Mouse (Mus musculus) liver, embryonic 16.5 days (tissue): Measurements from ENCODE around the gene Inpp5f. TPM values are rescaled to one million over a fixed set of nuclear protein-coding genes. Genes with fewer than 3 reads are reported as not detected.

Experiments
- ATAC-seq: fragments of 200-750 bp; cut with Nextera tagmentation; 2 replicates; pipeline ENCODE4 v1.8.0; 2017; ENCODE audit warnings: low read depth, mild to moderate bottlenecking, moderate number of reproducible peaks, moderate library complexity
- H3K27ac ChIP-seq: fragments of 300-500 bp; sonication (generic); 2 replicates; pipeline ENCODE4 v1.5.1; 2014; ENCODE audit warnings: mild to moderate bottlenecking, low read length
- H3K27me3 ChIP-seq: fragments of 300-500 bp; sonication (generic); 2 replicates; pipeline ENCODE4 v1.6.1; 2014; ENCODE audit warnings: low read depth, low read length, mixed read lengths; ENCODE audit not compliant: control insufficient read depth, insufficient read depth
- H3K36me3 ChIP-seq: fragments of 300-500 bp; sonication (generic); 2 replicates; pipeline ENCODE4 v1.6.1; 2014; ENCODE audit warnings: mild to moderate bottlenecking; ENCODE audit not compliant: control insufficient read depth, insufficient read depth
- H3K4me1 ChIP-seq: fragments of 300-500 bp; sonication (generic); 2 replicates; pipeline ENCODE4 v1.6.1; 2014; ENCODE audit warnings: low read depth, low read length, mixed read lengths; ENCODE audit not compliant: control insufficient read depth
- H3K4me2 ChIP-seq: fragments of 300-500 bp; sonication (generic); 2 replicates; pipeline ENCODE4 v1.6.1; 2014; ENCODE audit warnings: low read depth, low read length, mixed read lengths
- H3K4me3 ChIP-seq: fragments of 300-500 bp; sonication (generic); 2 replicates; pipeline ENCODE4 v1.5.1; 2014; ENCODE audit warnings: low read depth, mild to moderate bottlenecking, low read length
- H3K9ac ChIP-seq: fragments of 300-500 bp; sonication (generic); 2 replicates; pipeline ENCODE4 v1.6.1; 2014; ENCODE audit warnings: low read depth, low read length
- H3K9me3 ChIP-seq: fragments of 300-500 bp; sonication (generic); replicated peaks from 2 replicates; pipeline ENCODE4 v1.6.1; 2016; ENCODE audit warnings: low read length; ENCODE audit not compliant: control insufficient read depth
- WGBS: fragments of 180-500 bp; shearing (Covaris S2); extraction: QIAGEN DNeasy Blood & Tissue Kit; methylation state at CpG from one replicate; pipeline ENCODE4 v1.1.7; 2014; ENCODE audit not compliant: insufficient replicate concordance; 5-methylcytosine and 5-hydroxymethylcytosine counted together
- polyA plus RNA-seq: library from polyadenylated mRNA; unstranded; fragments of >200 nt; fragmentation: Nextera tagmentation; extraction: Ambion mirVana; gene quantifications from 2 replicates; pipeline ENCODE4 v1.2.1, GENCODE M21; 2015

The Inpp5f gene
- polyA plus RNA-seq, 1 experiment from 2014 or later: 6.5 TPM

DNA sequence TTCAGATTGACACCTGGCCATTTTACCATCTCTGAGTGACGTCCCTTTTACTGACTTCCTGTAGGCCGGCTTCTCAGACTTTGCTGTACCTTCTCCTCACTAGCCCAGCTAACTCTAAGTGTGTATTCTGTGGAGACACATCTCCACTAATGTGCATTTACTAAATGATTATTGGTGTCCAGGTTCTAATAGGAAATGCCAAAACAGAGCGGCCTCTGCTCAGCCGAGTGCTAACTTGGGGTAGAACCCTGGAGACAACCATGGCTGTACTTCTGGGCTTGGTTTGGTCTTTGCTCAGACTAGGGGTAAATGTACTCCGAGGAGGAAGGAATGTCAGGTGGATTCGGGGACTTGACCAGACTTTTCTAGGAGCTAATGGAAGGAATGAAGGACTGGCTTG lies 638 bp upstream of the Inpp5f start:
- 77% methylated on average over 6 of the region's 6 CpGs for WGBS
- no peaks in the 10 kb centered on the region for H3K36me3 ChIP-seq
- peak overlapping the region; percentile 36 for H3K9ac ChIP-seq
- peak overlapping the region; percentile 86 for H3K4me3 ChIP-seq
- 0 out of 2 replicates have a peak overlapping the region, but pooled peaks have one; percentile 57 for H3K27ac ChIP-seq
- ATAC-seq: no peak
- H3K27me3 ChIP-seq: no peaks in the 10 kb centered on the region
- H3K4me1 ChIP-seq: peaks cover 19% of the 10 kb centered on the region
- no peaks in the 10 kb centered on the region for H3K9me3 ChIP-seq
- H3K4me2 ChIP-seq: peak overlapping the region; percentile 91

DNA sequence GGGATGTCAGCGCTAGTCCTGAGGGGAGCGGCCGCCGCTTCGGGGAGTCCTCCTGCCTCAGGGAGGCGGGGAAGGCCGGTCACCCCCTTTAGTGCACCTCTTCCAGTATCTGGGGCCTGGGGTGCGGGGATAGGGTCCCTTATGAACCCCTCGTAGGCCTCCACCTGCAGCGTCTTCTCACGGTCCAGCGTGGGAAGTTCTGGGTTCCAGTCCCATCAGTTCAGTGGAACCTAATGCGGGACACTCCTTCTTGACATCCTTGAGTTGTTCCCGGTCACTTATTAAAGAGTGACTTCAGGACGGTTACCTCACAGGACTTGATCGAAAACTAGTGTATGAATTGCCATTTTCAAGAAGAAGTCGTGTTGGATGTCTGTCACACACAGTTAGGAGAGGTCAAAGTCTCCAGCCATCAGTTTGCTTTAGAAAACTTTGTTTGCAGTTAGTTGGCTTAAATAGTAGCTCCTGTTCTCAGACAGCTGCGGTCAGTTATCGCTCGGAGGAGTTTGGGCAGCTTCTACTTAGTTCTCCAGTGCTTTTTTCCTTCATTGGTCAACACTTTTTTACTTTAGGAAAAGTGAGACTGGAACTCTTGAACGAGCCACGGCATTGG lies 777 bp downstream of the Inpp5f start:
- H3K4me3 ChIP-seq: peak overlapping the region; percentile 86
- no peak for ATAC-seq
- WGBS: 14% methylated on average over 22 of the region's 22 CpGs

DNA sequence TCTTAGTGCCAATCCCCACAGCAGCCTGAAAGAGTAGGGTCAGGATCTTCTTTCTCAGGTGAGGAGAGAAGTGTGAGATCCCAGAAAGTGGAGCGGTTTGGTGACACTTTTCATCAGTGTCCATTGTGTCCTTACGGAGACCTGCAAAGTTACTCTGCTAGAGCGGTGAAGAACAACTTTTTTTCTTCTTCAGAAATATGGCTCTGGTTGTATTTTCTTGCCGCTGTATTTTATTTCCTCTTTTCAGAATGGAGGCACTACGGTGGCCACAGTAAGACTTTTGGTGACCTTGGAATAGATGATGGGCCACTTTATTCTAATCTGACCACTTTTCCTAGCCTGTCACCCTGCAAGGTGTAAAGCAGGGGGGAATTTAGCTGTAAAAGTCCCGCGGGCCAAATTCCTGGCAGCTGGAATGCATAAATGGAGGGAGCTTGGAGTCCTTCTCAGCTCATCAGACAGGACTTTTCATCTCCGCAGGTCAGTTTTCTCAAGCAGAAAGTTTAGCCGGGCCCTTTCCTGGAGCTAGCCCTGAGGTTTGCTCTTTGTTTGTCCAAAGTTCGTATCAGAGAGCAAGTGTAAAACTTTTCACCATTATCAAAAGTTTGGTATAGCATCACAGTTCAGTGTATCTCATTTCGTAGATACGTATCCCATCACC lies 1.5 kb downstream of the Inpp5f start:
- no peak for ATAC-seq
- Histone ChIP-seq H3K27me3 (no peaks in the 10 kb centered on the region), H3K27ac (peak overlapping the region; percentile 63), H3K36me3 (no peaks in the 10 kb centered on the region), H3K4me1 (peaks cover 19% of the 10 kb centered on the region), H3K4me2 (peak overlapping the region; percentile 91), H3K9ac (peak overlapping the region; percentile 76), H3K4me3 (peak overlapping the region; percentile 86), H3K9me3 (no peaks in the 10 kb centered on the region)
- WGBS: 59% methylated on average over 12 of the region's 12 CpGs

More for the DNA sequence above, 777 bp downstream of the Inpp5f start:
- Histone ChIP-seq H3K4me1 (peaks cover 19% of the 10 kb centered on the region), H3K36me3 (no peaks in the 10 kb centered on the region), H3K9me3 (no peaks in the 10 kb centered on the region), H3K27ac (peak overlapping the region; percentile 78), H3K4me2 (peak overlapping the region; percentile 91), H3K9ac (peak overlapping the region; percentile 76), H3K27me3 (no peaks in the 10 kb centered on the region)

DNA sequence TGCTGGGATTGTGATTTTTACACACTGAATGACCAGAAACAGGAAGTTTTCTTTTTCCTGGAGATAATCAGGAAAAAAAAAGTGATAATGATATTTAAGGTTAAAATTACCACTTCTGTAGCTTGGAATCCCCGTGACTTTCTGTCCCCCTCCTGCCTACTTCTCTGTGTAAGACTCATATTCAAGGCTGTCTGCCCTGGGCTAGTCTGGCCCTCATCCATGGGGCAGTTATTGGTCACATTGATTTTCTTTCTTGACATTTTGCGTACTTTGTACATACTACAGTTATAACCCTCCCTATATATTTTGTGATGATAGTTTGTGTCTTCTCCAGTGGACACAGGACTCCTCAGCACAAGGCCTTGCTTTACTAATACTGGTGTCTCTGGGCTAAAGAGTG lies 2.5 kb downstream of the Inpp5f start:
- no peaks in the 10 kb centered on the region for H3K27me3 ChIP-seq
- no peak overlapping the region for H3K27ac ChIP-seq
- no peak overlapping the region for H3K9ac ChIP-seq
- ATAC-seq: no peak
- 51% methylated on average over 2 of the region's 2 CpGs for WGBS
- H3K9me3 ChIP-seq: no peaks in the 10 kb centered on the region
- H3K4me2 ChIP-seq: 0 out of 2 replicates have a peak overlapping the region, but pooled peaks have one; percentile 10
- no peak overlapping the region for H3K4me3 ChIP-seq
- H3K4me1 ChIP-seq: peaks cover 19% of the 10 kb centered on the region
- H3K36me3 ChIP-seq: no peaks in the 10 kb centered on the region

DNA sequence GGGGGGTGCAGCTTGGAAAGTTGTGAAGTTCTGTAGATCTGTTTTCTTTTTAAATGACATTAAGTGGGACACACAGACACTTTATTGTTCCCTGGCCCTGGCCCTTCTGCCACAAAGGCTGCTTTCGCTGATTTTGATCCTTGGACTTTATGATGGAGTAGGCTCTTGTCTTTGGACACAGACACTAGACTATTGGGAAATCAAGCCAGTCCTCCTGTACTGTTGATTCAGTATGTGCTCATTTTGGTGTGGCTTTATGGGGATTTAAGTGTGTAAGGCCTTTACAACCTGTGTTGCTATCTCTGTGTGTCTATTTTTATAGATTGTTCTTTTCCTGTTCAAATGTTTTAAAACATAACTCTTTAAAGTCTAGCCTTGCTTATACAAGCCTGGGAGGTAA lies 6.5 kb downstream of the Inpp5f start:
- no peaks in the 10 kb centered on the region for H3K36me3 ChIP-seq
- no peak overlapping the region for H3K4me2 ChIP-seq
- 0 out of 2 replicates have a peak overlapping the region, but pooled peaks have one; percentile 10 for H3K27ac ChIP-seq
- H3K9me3 ChIP-seq: no peaks in the 10 kb centered on the region
- H3K4me3 ChIP-seq: no peak overlapping the region
- no peak overlapping the region for H3K9ac ChIP-seq
- WGBS: 58% methylated on average over 1 of the region's 1 CpGs
- peak; percentile 82 for ATAC-seq
- H3K27me3 ChIP-seq: no peaks in the 10 kb centered on the region
- H3K4me1 ChIP-seq: no peaks in the 10 kb centered on the region

DNA sequence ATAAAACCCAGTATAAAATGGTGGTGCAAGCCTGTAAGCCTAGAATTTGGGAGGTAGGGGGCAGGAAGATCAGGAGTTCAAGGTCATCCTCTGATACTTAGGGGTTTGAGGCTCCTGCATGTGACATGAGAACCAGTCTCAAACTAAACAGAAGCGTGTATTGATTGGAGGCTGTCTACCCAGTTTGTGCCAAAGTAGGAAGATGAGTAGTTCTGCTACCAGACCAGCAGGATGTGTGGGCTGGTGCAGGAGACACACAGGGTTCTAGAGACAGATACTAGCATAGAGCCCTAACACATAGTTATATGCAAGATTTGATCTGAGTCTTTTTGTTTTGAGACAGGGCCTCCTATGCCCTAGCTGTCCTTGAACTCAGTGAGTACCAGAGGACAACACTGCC lies 9.1 kb downstream of the Inpp5f start:
- H3K4me1 ChIP-seq: no peaks in the 10 kb centered on the region
- H3K9me3 ChIP-seq: no peaks in the 10 kb centered on the region
- no peaks in the 10 kb centered on the region for H3K27me3 ChIP-seq
- no peak overlapping the region for H3K9ac ChIP-seq
- H3K4me2 ChIP-seq: no peak overlapping the region
- H3K36me3 ChIP-seq: no peaks in the 10 kb centered on the region
- ATAC-seq: no peak
- 72% methylated on average over 1 of the region's 1 CpGs for WGBS
- no peak overlapping the region for H3K27ac ChIP-seq
- H3K4me3 ChIP-seq: no peak overlapping the region

DNA sequence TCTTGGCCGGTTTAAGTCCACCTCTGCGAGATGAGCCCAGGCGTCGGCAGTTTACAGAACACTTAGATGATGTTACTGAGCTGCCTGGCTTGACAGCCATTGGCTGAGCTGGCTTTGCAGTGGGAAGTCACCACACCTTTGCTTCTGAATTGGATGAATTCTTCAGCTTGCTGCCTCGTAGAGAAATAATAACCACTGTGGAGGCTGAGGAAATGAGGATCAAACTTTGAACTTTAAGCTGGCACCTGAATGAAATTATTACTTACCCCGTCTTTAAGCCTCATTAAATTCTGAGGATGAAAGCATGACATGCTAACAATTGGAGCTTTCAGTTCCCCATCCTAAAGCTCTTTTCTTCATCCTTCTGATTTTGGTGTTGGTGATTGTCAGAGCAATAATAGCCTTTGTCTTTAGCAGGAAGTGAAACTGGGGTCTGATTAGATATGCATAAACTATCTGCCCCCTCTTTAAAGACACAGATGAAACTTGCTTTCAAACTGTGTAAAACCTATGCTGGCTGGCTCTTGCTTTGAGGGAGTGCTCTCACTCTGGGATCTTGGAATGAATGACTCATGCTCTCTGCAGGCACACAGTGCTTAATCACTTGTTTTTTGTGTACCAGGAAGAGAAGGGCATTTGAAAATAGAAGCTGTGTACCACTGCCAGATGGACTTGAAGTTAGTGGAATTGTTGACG lies 11.3 kb downstream of the Inpp5f start:
- Histone ChIP-seq H3K27me3 (no peaks in the 10 kb centered on the region), H3K4me3 (no peak overlapping the region), H3K4me2 (no peak overlapping the region), H3K9me3 (no peaks in the 10 kb centered on the region), H3K27ac (0 out of 2 replicates have a peak overlapping the region, but pooled peaks have one; percentile 18), H3K4me1 (no peaks in the 10 kb centered on the region; the same call in 1 of the 2 replicates), H3K9ac (no peak overlapping the region), H3K36me3 (no peaks in the 10 kb centered on the region)
- WGBS: 62% methylated on average over 7 of the region's 7 CpGs
- peak; percentile 32; the same call in 1 of the 2 replicates for ATAC-seq

DNA sequence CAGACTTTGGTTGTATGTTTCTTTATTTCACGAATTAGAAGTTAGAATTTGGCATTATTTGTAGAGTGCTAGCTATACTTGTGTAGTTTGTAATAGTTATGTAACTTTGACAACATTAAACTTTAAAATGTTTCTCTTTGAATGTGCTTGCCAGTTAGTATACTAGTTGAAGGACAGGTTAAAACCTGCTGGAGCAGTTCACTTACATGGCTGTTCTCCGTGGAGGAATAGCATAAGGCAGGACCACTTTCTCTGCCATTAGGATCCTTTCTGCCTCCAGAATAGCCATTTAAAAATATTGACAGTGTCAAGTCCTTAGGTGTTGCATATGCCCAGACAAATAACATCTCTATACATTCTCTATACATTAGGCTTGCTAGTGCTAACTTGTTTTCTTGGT lies 11.9 kb downstream of the Inpp5f start:
- Histone ChIP-seq H3K9me3 (no peaks in the 10 kb centered on the region), H3K27me3 (no peaks in the 10 kb centered on the region), H3K36me3 (no peaks in the 10 kb centered on the region), H3K4me1 (no peaks in the 10 kb centered on the region; the same call in 1 of the 2 replicates), H3K27ac (no peak overlapping the region), H3K4me2 (no peak overlapping the region), H3K9ac (no peak overlapping the region), H3K4me3 (no peak overlapping the region)
- 60% methylated on average over 2 of the region's 2 CpGs for WGBS
- ATAC-seq: no peak

DNA sequence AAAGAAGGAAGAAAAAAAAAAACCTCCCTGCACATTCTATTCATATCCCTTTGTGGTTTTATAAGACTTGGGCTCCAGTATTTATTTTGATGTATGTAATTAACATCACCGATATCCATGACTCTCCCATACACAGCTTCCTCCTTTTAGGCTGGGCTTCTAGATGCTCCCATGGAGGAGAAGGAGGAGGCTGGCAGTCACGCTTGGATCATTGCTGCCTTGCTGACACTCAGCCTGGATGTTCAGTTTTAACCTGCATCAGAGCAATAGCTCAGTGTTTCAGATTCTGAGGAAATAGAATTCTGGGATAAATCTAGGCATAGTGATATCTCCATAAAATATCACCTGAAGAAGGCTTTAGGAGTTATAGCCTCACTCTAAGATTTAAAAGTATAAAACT lies 14.3 kb downstream of the Inpp5f start:
- Histone ChIP-seq H3K27me3 (no peaks in the 10 kb centered on the region), H3K9ac (no peak overlapping the region), H3K4me1 (no peaks in the 10 kb centered on the region; the same call in 1 of the 2 replicates), H3K4me2 (no peak overlapping the region), H3K4me3 (no peak overlapping the region), H3K36me3 (no peaks in the 10 kb centered on the region), H3K9me3 (no peaks in the 10 kb centered on the region), H3K27ac (no peak overlapping the region)
- 71% methylated on average over 2 of the region's 2 CpGs for WGBS
- no peak for ATAC-seq
